Mouse (Mus musculus) stomach, embryonic 15.5 days (tissue): ENCODE data around the gene Sergef. TPM values are rescaled to one million over a fixed set of nuclear protein-coding genes. Genes with fewer than 3 reads are reported as not detected.

ENCODE experiments used
- ATAC-seq: fragments of 200-750 bp; cut with Nextera tagmentation; 2 replicates; pipeline ENCODE4 v1.8.0; 2017; ENCODE audit warnings: low read depth, moderate number of reproducible peaks, moderate TSS enrichment; ENCODE audit not compliant: insufficient read depth, low FRiP score
- H3K27ac ChIP-seq: fragments of 300-500 bp; sonication (generic); 2 replicates; pipeline ENCODE4 v1.5.1; 2015; ENCODE audit warnings: mild to moderate bottlenecking, inconsistent platforms
- H3K27me3 ChIP-seq: fragments of 300-500 bp; sonication (generic); replicated peaks from 2 replicates; pipeline ENCODE4 v1.6.1; 2015; ENCODE audit warnings: inconsistent platforms
- H3K36me3 ChIP-seq: fragments of 300-500 bp; sonication (generic); 2 replicates; pipeline ENCODE4 v1.6.1; 2015; ENCODE audit warnings: inconsistent platforms
- H3K4me1 ChIP-seq: fragments of 300-500 bp; sonication (generic); 2 replicates; pipeline ENCODE4 v1.6.1; 2015; ENCODE audit warnings: inconsistent platforms
- H3K4me2 ChIP-seq: fragments of 300-500 bp; sonication (generic); 2 replicates; pipeline ENCODE4 v1.6.1; 2015; ENCODE audit warnings: mild to moderate bottlenecking, inconsistent platforms
- H3K4me3 ChIP-seq: fragments of 300-500 bp; sonication (generic); replicated peaks from 2 replicates; pipeline ENCODE4 v1.5.1; 2015; ENCODE audit warnings: inconsistent platforms
- H3K9ac ChIP-seq: fragments of 300-500 bp; sonication (generic); 2 replicates; pipeline ENCODE4 v1.6.1; 2015; ENCODE audit warnings: inconsistent platforms
- H3K9me3 ChIP-seq: fragments of 300-500 bp; sonication (generic); 2 replicates; pipeline ENCODE4 v1.6.1; 2016; ENCODE audit warnings: inconsistent platforms
- WGBS: fragments of 180-500 bp; shearing (Covaris S2); methylation state at CpG from one replicate; pipeline ENCODE4 v1.1.7; 2015; 5-methylcytosine and 5-hydroxymethylcytosine counted together
- polyA plus RNA-seq: library from polyadenylated mRNA; unstranded; fragments of >200 nt; fragmentation: Nextera tagmentation; extraction: Ambion mirVana; gene quantifications from 2 replicates; pipeline ENCODE4 v1.2.1, GENCODE M21; 2015

Gene Sergef
- polyA plus RNA-seq, 1 experiment from 2014 or later: 17.2 TPM

GRCm38 (mm10) chr7:46615256-46615977 lies 24.2 kb downstream of the Sergef start:
- H3K4me1 ChIP-seq: no peaks in the 10 kb centered on the region
- H3K27ac ChIP-seq: no peak overlapping the region
- no peaks in the 10 kb centered on the region for H3K27me3 ChIP-seq
- H3K4me2 ChIP-seq: no peak overlapping the region
- peak; percentile 57; the same call in 1 of the 2 replicates for ATAC-seq
- no peak overlapping the region for H3K4me3 ChIP-seq
- 0 out of 2 replicates have a peak, but pooled peaks cover 3% of the 10 kb centered on the region for H3K36me3 ChIP-seq
- no peak overlapping the region for H3K9ac ChIP-seq
- 40% methylated on average over 5 of the region's 5 CpGs for WGBS
- no peaks in the 10 kb centered on the region for H3K9me3 ChIP-seq

- H3K4me2 ChIP-seq: no peak overlapping the region
- H3K4me1 ChIP-seq: no peaks in the 10 kb centered on the region
- H3K27ac ChIP-seq: no peak overlapping the region
- no peaks in the 10 kb centered on the region for H3K27me3 ChIP-seq
- H3K36me3 ChIP-seq: no peaks in the 10 kb centered on the region
- H3K4me3 ChIP-seq: no peak overlapping the region
- no peak for ATAC-seq
- WGBS: 88% methylated on average over 12 of the region's 12 CpGs
- H3K9me3 ChIP-seq: no peaks in the 10 kb centered on the region
- no peak overlapping the region for H3K9ac ChIP-seq
Measured at GRCm38 (mm10) chr7:46614263-46614662, 25.3 kb downstream of the Sergef start.

- WGBS: 74% methylated on average over 10 of the region's 10 CpGs
- Histone ChIP-seq H3K27ac (no peak overlapping the region), H3K36me3 (no peaks in the 10 kb centered on the region), H3K9me3 (no peaks in the 10 kb centered on the region), H3K4me2 (no peak overlapping the region), H3K4me3 (no peak overlapping the region), H3K27me3 (no peaks in the 10 kb centered on the region), H3K4me1 (no peaks in the 10 kb centered on the region), H3K9ac (no peak overlapping the region)
- ATAC-seq: peak; percentile 31; the same call in 1 of the 2 replicates
Measured at GRCm38 (mm10) chr7:46613091-46613490, 26.5 kb downstream of the Sergef start.

GRCm38 (mm10) chr7:46612421-46612937 lies 27.1 kb downstream of the Sergef start:
- no peak for ATAC-seq
- Histone ChIP-seq H3K4me3 (no peak overlapping the region), H3K4me1 (no peaks in the 10 kb centered on the region), H3K27ac (no peak overlapping the region), H3K36me3 (no peaks in the 10 kb centered on the region), H3K27me3 (no peaks in the 10 kb centered on the region), H3K9ac (no peak overlapping the region), H3K4me2 (no peak overlapping the region), H3K9me3 (no peaks in the 10 kb centered on the region)
- WGBS: 68% methylated on average over 6 of the region's 6 CpGs

GRCm38 (mm10) chr7:46611970-46612369 lies 27.6 kb downstream of the Sergef start:
- ATAC-seq: no peak
- Histone ChIP-seq H3K4me1 (no peaks in the 10 kb centered on the region), H3K9me3 (no peaks in the 10 kb centered on the region), H3K36me3 (no peaks in the 10 kb centered on the region), H3K4me3 (no peak overlapping the region), H3K27me3 (no peaks in the 10 kb centered on the region), H3K4me2 (no peak overlapping the region), H3K9ac (no peak overlapping the region), H3K27ac (no peak overlapping the region)
- WGBS: 73% methylated on average over 9 of the region's 9 CpGs

GRCm38 (mm10) chr7:46609317-46609716 lies 30.3 kb downstream of the Sergef start:
- WGBS: 79% methylated on average over 4 of the region's 4 CpGs
- Histone ChIP-seq H3K4me3 (no peak overlapping the region), H3K4me1 (no peaks in the 10 kb centered on the region), H3K27ac (no peak overlapping the region), H3K9ac (no peak overlapping the region), H3K27me3 (no peaks in the 10 kb centered on the region), H3K4me2 (no peak overlapping the region), H3K36me3 (no peaks in the 10 kb centered on the region), H3K9me3 (no peaks in the 10 kb centered on the region)
- ATAC-seq: no peak

GRCm38 (mm10) chr7:46607428-46608055 lies 32.1 kb downstream of the Sergef start:
- WGBS: 56% methylated on average over 11 of the region's 11 CpGs

GRCm38 (mm10) chr7:46607031-46607426 lies 32.6 kb downstream of the Sergef start:
- no peaks in the 10 kb centered on the region for H3K27me3 ChIP-seq
- H3K27ac ChIP-seq: no peak overlapping the region
- no peak overlapping the region for H3K4me3 ChIP-seq
- no peaks in the 10 kb centered on the region for H3K9me3 ChIP-seq
- no peaks in the 10 kb centered on the region for H3K36me3 ChIP-seq
- no peak for ATAC-seq
- no peak overlapping the region for H3K9ac ChIP-seq
- 73% methylated on average over 8 of the region's 8 CpGs for WGBS
- no peak overlapping the region for H3K4me2 ChIP-seq
- H3K4me1 ChIP-seq: no peaks in the 10 kb centered on the region

More at GRCm38 (mm10) chr7:46607428-46608055, 32.1 kb downstream of the Sergef start:
- no peak overlapping the region for H3K4me2 ChIP-seq
- H3K4me3 ChIP-seq: no peak overlapping the region
- H3K9ac ChIP-seq: no peak overlapping the region
- ATAC-seq: peak; percentile 14; the same call in 1 of the 2 replicates
- H3K9me3 ChIP-seq: no peaks in the 10 kb centered on the region
- H3K4me1 ChIP-seq: no peaks in the 10 kb centered on the region
- no peak overlapping the region for H3K27ac ChIP-seq
- no peaks in the 10 kb centered on the region for H3K27me3 ChIP-seq
- H3K36me3 ChIP-seq: no peaks in the 10 kb centered on the region

GRCm38 (mm10) chr7:46606391-46607030 lies 33.1 kb downstream of the Sergef start:
- H3K27me3 ChIP-seq: no peaks in the 10 kb centered on the region
- H3K4me1 ChIP-seq: no peaks in the 10 kb centered on the region
- H3K4me2 ChIP-seq: no peak overlapping the region
- no peak for ATAC-seq
- no peak overlapping the region for H3K4me3 ChIP-seq
- H3K9ac ChIP-seq: no peak overlapping the region
- no peak overlapping the region for H3K27ac ChIP-seq
- 76% methylated on average over 7 of the region's 7 CpGs for WGBS
- H3K36me3 ChIP-seq: no peaks in the 10 kb centered on the region
- H3K9me3 ChIP-seq: no peaks in the 10 kb centered on the region

GRCm38 (mm10) chr7:46603051-46603450 lies 36.6 kb downstream of the Sergef start:
- no peak for ATAC-seq
- Histone ChIP-seq H3K27ac (no peak overlapping the region), H3K36me3 (no peaks in the 10 kb centered on the region), H3K4me1 (no peaks in the 10 kb centered on the region), H3K27me3 (no peaks in the 10 kb centered on the region), H3K4me2 (no peak overlapping the region), H3K9me3 (no peaks in the 10 kb centered on the region), H3K4me3 (no peak overlapping the region), H3K9ac (no peak overlapping the region)
- WGBS: 80% methylated on average over 7 of the region's 7 CpGs

GRCm38 (mm10) chr7:46602079-46602478 lies 37.5 kb downstream of the Sergef start:
- 67% methylated on average over 4 of the region's 4 CpGs for WGBS
- H3K4me2 ChIP-seq: no peak overlapping the region
- no peak overlapping the region for H3K27ac ChIP-seq
- H3K9ac ChIP-seq: no peak overlapping the region
- H3K4me1 ChIP-seq: no peaks in the 10 kb centered on the region
- no peaks in the 10 kb centered on the region for H3K27me3 ChIP-seq
- H3K9me3 ChIP-seq: no peaks in the 10 kb centered on the region
- no peak overlapping the region for H3K4me3 ChIP-seq
- no peaks in the 10 kb centered on the region for H3K36me3 ChIP-seq
- peak; percentile 48; the same call in 1 of the 2 replicates for ATAC-seq

- no peaks in the 10 kb centered on the region for H3K36me3 ChIP-seq
- no peak overlapping the region for H3K9ac ChIP-seq
- no peaks in the 10 kb centered on the region for H3K4me1 ChIP-seq
- no peaks in the 10 kb centered on the region for H3K9me3 ChIP-seq
- no peak overlapping the region for H3K4me3 ChIP-seq
- no peak overlapping the region for H3K27ac ChIP-seq
- ATAC-seq: no peak
- H3K27me3 ChIP-seq: no peaks in the 10 kb centered on the region
- WGBS: 60% methylated on average over 5 of the region's 5 CpGs
- H3K4me2 ChIP-seq: no peak overlapping the region
Measured at GRCm38 (mm10) chr7:46601097-46601496, 38.5 kb downstream of the Sergef start.
